Mouse (Mus musculus): ENCODE data around the gene Faiml. TPM values are rescaled to one million over a fixed set of nuclear protein-coding genes. Genes with fewer than 3 reads are reported as not detected.

The Faiml gene
- total RNA-seq, 2 experiments from 2014 or later, result not detected

GRCm38 (mm10) chr9:99182121-99182520 is 54.9 kb downstream of the Faiml start:
- intact Hi-C loops (cut with DNase I), result no loop called here
- no peak for DNase-seq

- intact Hi-C loops (cut with DNase I), result no loop called here
- DNase-seq, result peak; percentile 51 to 59
Measured at GRCm38 (mm10) chr9:99180272-99180671, 56.8 kb downstream of the Faiml start.

Other genes starting within 250 kb of the Faiml start
- not detected for gene Gm1123, start 201.5 kb downstream of the Faiml start, total RNA-seq (2021)
- gene Pik3cb, start 96.6 kb downstream of the Faiml start, total RNA-seq (2021), result 10 to 100 TPM; 11.3 to 12.1 TPM
- 1 to 10 TPM; 7.1 to 8.5 TPM for gene Cep70, start 6.1 kb upstream of the Faiml start, total RNA-seq (2021)
- gene Esyt3, start 121.3 kb upstream of the Faiml start, total RNA-seq (2021), result under 1 TPM; 0.31 to 0.79 TPM
- 10 to 100 TPM; 10.1 to 12.2 TPM for gene Mras, start 200.1 kb upstream of the Faiml start, total RNA-seq (2021)
- not detected for gene Nme9, start 214.2 kb upstream of the Faiml start, total RNA-seq (2021)